Mouse (Mus musculus): Measurements from ENCODE around the gene Sspo. TPM values are rescaled to one million over a fixed set of nuclear protein-coding genes. Genes with fewer than 3 reads are reported as not detected.
A peak's percentile ranks its signal among the peaks of the same experiment; 100 is the strongest.

Sspo gene
- total and polyA plus RNA-seq, 2 experiments from 2014 or later: 0.10 to 0.73 TPM

- Histone ChIP-seq H3K4me3 (ENCODE audit: low read length) (no peak overlapping the region), H3K27ac (no peak overlapping the region), H3K4me1 (ENCODE audit: insufficient read depth, low read length) (no peaks in the 10 kb centered on the region), H3K36me3 (ENCODE audit: insufficient read depth, low read length) (no peaks in the 10 kb centered on the region), H3K9ac (replicated peaks; ENCODE audit: low read length) (no peak overlapping the region), H3K27me3 (ENCODE audit: insufficient read depth, low read length) (no peaks in the 10 kb centered on the region), H3K9me3 (ENCODE audit: low read length) (no peaks in the 10 kb centered on the region), H3K4me2 (ENCODE audit: low read depth, low read length) (no peak overlapping the region)
- 57% methylated on average over 3 of the region's 3 CpGs for WGBS
- ATAC-seq (no peak), DNase-seq (ENCODE audit: low spot score) (no peak)
- no peak for TF ChIP-seq CTCF (IDR thresholded peaks at IDR 0.05; ENCODE audit: low read depth)
Measured at GRCm38 (mm10) chr6:48423336-48423735, 24.7 kb upstream of the Sspo start.

- WGBS: 74% methylated on average over 5 of the region's 5 CpGs
- no peak overlapping the region for H3K4me2 ChIP-seq (ENCODE audit: low read depth, low read length)
- no peaks in the 10 kb centered on the region for H3K27me3 ChIP-seq (ENCODE audit: insufficient read depth, low read length)
- no peak overlapping the region for H3K4me3 ChIP-seq (ENCODE audit: low read length)
- no peak overlapping the region for H3K9ac ChIP-seq (replicated peaks; ENCODE audit: low read length)
- no peak for DNase-seq (ENCODE audit: low spot score)
- H3K36me3 ChIP-seq (ENCODE audit: insufficient read depth, low read length): no peaks in the 10 kb centered on the region
- 0 out of 2 replicates have a peak, but pooled peaks have one; percentile 11 for TF ChIP-seq CTCF (IDR thresholded peaks at IDR 0.05; ENCODE audit: low read depth)
- H3K9me3 ChIP-seq (ENCODE audit: low read length): no peaks in the 10 kb centered on the region
- H3K4me1 ChIP-seq (ENCODE audit: insufficient read depth, low read length): no peaks in the 10 kb centered on the region
- no peak overlapping the region for H3K27ac ChIP-seq
- ATAC-seq: no peak
Measured at GRCm38 (mm10) chr6:48424074-48424473, 24.0 kb upstream of the Sspo start.

- TF ChIP-seq CTCF (IDR thresholded peaks at IDR 0.05; ENCODE audit: low read depth): no peak
- ATAC-seq (no peak), DNase-seq (ENCODE audit: low spot score) (no peak)
- 75% methylated on average over 5 of the region's 5 CpGs for WGBS
- Histone ChIP-seq H3K4me3 (ENCODE audit: low read length) (no peak overlapping the region), H3K4me2 (ENCODE audit: low read depth, low read length) (no peak overlapping the region), H3K9me3 (ENCODE audit: low read length) (no peaks in the 10 kb centered on the region), H3K36me3 (ENCODE audit: insufficient read depth, low read length) (no peaks in the 10 kb centered on the region), H3K4me1 (ENCODE audit: insufficient read depth, low read length) (no peaks in the 10 kb centered on the region), H3K27me3 (ENCODE audit: insufficient read depth, low read length) (no peaks in the 10 kb centered on the region), H3K9ac (replicated peaks; ENCODE audit: low read length) (no peak overlapping the region), H3K27ac (no peak overlapping the region)
Measured at GRCm38 (mm10) chr6:48426956-48427355, 21.1 kb upstream of the Sspo start.

GRCm38 (mm10) chr6:48428769-48429557, 19.1 kb upstream of the Sspo start:
- Histone ChIP-seq H3K27ac (no peak overlapping the region), H3K4me1 (ENCODE audit: insufficient read depth, low read length) (no peaks in the 10 kb centered on the region), H3K4me3 (ENCODE audit: low read length) (no peak overlapping the region), H3K36me3 (ENCODE audit: insufficient read depth, low read length) (no peaks in the 10 kb centered on the region), H3K27me3 (ENCODE audit: insufficient read depth, low read length) (no peaks in the 10 kb centered on the region), H3K9me3 (ENCODE audit: low read length) (no peaks in the 10 kb centered on the region), H3K9ac (replicated peaks; ENCODE audit: low read length) (no peak overlapping the region), H3K4me2 (ENCODE audit: low read depth, low read length) (no peak overlapping the region)
- TF ChIP-seq CTCF (IDR thresholded peaks at IDR 0.05; ENCODE audit: low read depth): no peak
- ATAC-seq (no peak), DNase-seq (ENCODE audit: low spot score) (no peak)
- WGBS: 77% methylated on average over 4 of the region's 4 CpGs

- no peak overlapping the region for H3K27ac ChIP-seq
- no peak overlapping the region for H3K4me2 ChIP-seq (ENCODE audit: low read depth, low read length)
- H3K27me3 ChIP-seq (ENCODE audit: insufficient read depth, low read length): no peaks in the 10 kb centered on the region
- ATAC-seq: no peak
- no peaks in the 10 kb centered on the region for H3K36me3 ChIP-seq (ENCODE audit: insufficient read depth, low read length)
- no peak for TF ChIP-seq CTCF (IDR thresholded peaks at IDR 0.05; ENCODE audit: low read depth)
- no peak overlapping the region for H3K9ac ChIP-seq (replicated peaks; ENCODE audit: low read length)
- WGBS: 70% methylated on average over 5 of the region's 5 CpGs
- 0 out of 2 replicates have a peak, but pooled peaks cover 4% of the 10 kb centered on the region for H3K4me1 ChIP-seq (ENCODE audit: insufficient read depth, low read length)
- DNase-seq (ENCODE audit: low spot score): no peak
- H3K9me3 ChIP-seq (ENCODE audit: low read length): no peaks in the 10 kb centered on the region
- H3K4me3 ChIP-seq (ENCODE audit: low read length): no peak overlapping the region
Measured at GRCm38 (mm10) chr6:48430748-48431147, 17.3 kb upstream of the Sspo start.

GRCm38 (mm10) chr6:48432893-48433816, 14.9 kb upstream of the Sspo start:
- ATAC-seq: no peak
- no peak for TF ChIP-seq CTCF (IDR thresholded peaks at IDR 0.05; ENCODE audit: low read depth)
- WGBS: 61% methylated on average over 12 of the region's 12 CpGs
- H3K9ac ChIP-seq (replicated peaks; ENCODE audit: low read length): 0 out of 2 replicates have a peak overlapping the region, but pooled peaks have one; percentile 9
- no peaks in the 10 kb centered on the region for H3K27me3 ChIP-seq (ENCODE audit: insufficient read depth, low read length)
- H3K36me3 ChIP-seq (ENCODE audit: insufficient read depth, low read length): peaks cover 1% of the 10 kb centered on the region; the same call in 1 of the 2 replicates
- no peak overlapping the region for H3K4me3 ChIP-seq (ENCODE audit: low read length)
- no peaks in the 10 kb centered on the region for H3K9me3 ChIP-seq (ENCODE audit: low read length)
- 0 out of 2 replicates have a peak, but pooled peaks cover 4% of the 10 kb centered on the region for H3K4me1 ChIP-seq (ENCODE audit: insufficient read depth, low read length)
- no peak for DNase-seq (ENCODE audit: low spot score)
- H3K27ac ChIP-seq: peak overlapping the region; percentile 11; the same call in 1 of the 2 replicates
- no peak overlapping the region for H3K4me2 ChIP-seq (ENCODE audit: low read depth, low read length)

Measured in hindbrain, postnatal 0 days (tissue).